Mouse (Mus musculus): ENCODE results near the gene Kdf1. TPM values are rescaled to one million over a fixed set of nuclear protein-coding genes. Genes with fewer than 3 reads are reported as not detected.
A peak's percentile ranks its signal among the peaks of the same experiment; 100 is the strongest.
"Not testable (repeated sequence)": the region's sequence is repeated elsewhere in the genome, so short reads cannot be mapped to it uniquely, and the experiment has no call there.

The Kdf1 gene
- polyA plus RNA-seq, 1 experiment from 2014 or later, result 0.20 TPM

GRCm38 (mm10) chr4:133504755-133505485 is 13.8 kb upstream of the Kdf1 start:
- no peaks in the 10 kb centered on the region for H3K4me1 ChIP-seq (ENCODE audit: control insufficient read depth, insufficient read depth, low read length)
- H3K4me2 ChIP-seq (ENCODE audit: low read length), result no peak overlapping the region
- no peaks in the 10 kb centered on the region for H3K9me3 ChIP-seq (replicated peaks; ENCODE audit: control insufficient read depth, low read length)
- no peak for ATAC-seq
- H3K36me3 ChIP-seq (ENCODE audit: control insufficient read depth, insufficient read depth, low read length), result no peaks in the 10 kb centered on the region
- H3K27me3 ChIP-seq (replicated peaks; ENCODE audit: control insufficient read depth, insufficient read depth, low read length), result peaks cover 11% of the 10 kb centered on the region
- no peak overlapping the region for H3K4me3 ChIP-seq (ENCODE audit: low read depth, low read length)
- H3K9ac ChIP-seq (ENCODE audit: low read length), result no peak overlapping the region
- H3K27ac ChIP-seq (ENCODE audit: low read depth, low read length), result no peak overlapping the region
- 61% methylated on average over 9 of the region's 9 CpGs for WGBS
- DNase-seq (ENCODE audit: low spot score), result no peak

GRCm38 (mm10) chr4:133506573-133506972 is 12.2 kb upstream of the Kdf1 start:
- no peak for DNase-seq (ENCODE audit: low spot score)
- Histone ChIP-seq H3K27ac (ENCODE audit: low read depth, low read length) (no peak overlapping the region), H3K4me1 (ENCODE audit: control insufficient read depth, insufficient read depth, low read length) (no peaks in the 10 kb centered on the region), H3K4me3 (ENCODE audit: low read depth, low read length) (no peak overlapping the region), H3K27me3 (replicated peaks; ENCODE audit: control insufficient read depth, insufficient read depth, low read length) (peaks cover 2% of the 10 kb centered on the region; the same call in 1 of the 2 replicates), H3K36me3 (ENCODE audit: control insufficient read depth, insufficient read depth, low read length) (no peaks in the 10 kb centered on the region), H3K4me2 (ENCODE audit: low read length) (no peak overlapping the region), H3K9me3 (replicated peaks; ENCODE audit: control insufficient read depth, low read length) (no peaks in the 10 kb centered on the region), H3K9ac (ENCODE audit: low read length) (no peak overlapping the region)
- no peak for ATAC-seq
- 74% methylated on average over 5 of the region's 5 CpGs for WGBS

GRCm38 (mm10) chr4:133508990-133509389 is 9.8 kb upstream of the Kdf1 start:
- 55% methylated on average over 7 of the region's 7 CpGs for WGBS
- Histone ChIP-seq H3K27me3 (replicated peaks; ENCODE audit: control insufficient read depth, insufficient read depth, low read length) (no peaks in the 10 kb centered on the region; the same call in 1 of the 2 replicates), H3K9ac (ENCODE audit: low read length) (no peak overlapping the region), H3K4me1 (ENCODE audit: control insufficient read depth, insufficient read depth, low read length) (no peaks in the 10 kb centered on the region), H3K27ac (ENCODE audit: low read depth, low read length) (peak overlapping the region; percentile 34; the same call in 1 of the 2 replicates), H3K4me2 (ENCODE audit: low read length) (no peak overlapping the region), H3K9me3 (replicated peaks; ENCODE audit: control insufficient read depth, low read length) (no peaks in the 10 kb centered on the region), H3K4me3 (ENCODE audit: low read depth, low read length) (no peak overlapping the region), H3K36me3 (ENCODE audit: control insufficient read depth, insufficient read depth, low read length) (no peaks in the 10 kb centered on the region)
- ATAC-seq, result peak; percentile 81
- peak; percentile 83 for DNase-seq (ENCODE audit: low spot score)

GRCm38 (mm10) chr4:133511050-133511449 is 7.7 kb upstream of the Kdf1 start:
- H3K4me2 ChIP-seq (ENCODE audit: low read length), result no peak overlapping the region
- 76% methylated on average over 5 of the region's 5 CpGs for WGBS
- H3K4me3 ChIP-seq (ENCODE audit: low read depth, low read length), result no peak overlapping the region
- H3K27ac ChIP-seq (ENCODE audit: low read depth, low read length), result no peak overlapping the region
- H3K36me3 ChIP-seq (ENCODE audit: control insufficient read depth, insufficient read depth, low read length), result no peaks in the 10 kb centered on the region
- H3K9ac ChIP-seq (ENCODE audit: low read length), result no peak overlapping the region
- no peaks in the 10 kb centered on the region for H3K9me3 ChIP-seq (replicated peaks; ENCODE audit: control insufficient read depth, low read length)
- H3K27me3 ChIP-seq (replicated peaks; ENCODE audit: control insufficient read depth, insufficient read depth, low read length), result no peaks in the 10 kb centered on the region; the same call in 1 of the 2 replicates
- ATAC-seq, result no peak
- DNase-seq (ENCODE audit: low spot score), result no peak
- no peaks in the 10 kb centered on the region for H3K4me1 ChIP-seq (ENCODE audit: control insufficient read depth, insufficient read depth, low read length)

- not testable (repeated sequence) for H3K27ac ChIP-seq (ENCODE audit: low read depth, low read length); H3K4me3 ChIP-seq (ENCODE audit: low read depth, low read length); H3K4me1 ChIP-seq (ENCODE audit: control insufficient read depth, insufficient read depth, low read length); H3K9ac ChIP-seq (ENCODE audit: low read length); H3K9me3 ChIP-seq (replicated peaks; ENCODE audit: control insufficient read depth, low read length); DNase-seq (ENCODE audit: low spot score); H3K4me2 ChIP-seq (ENCODE audit: low read length); H3K27me3 ChIP-seq (replicated peaks; ENCODE audit: control insufficient read depth, insufficient read depth, low read length); H3K36me3 ChIP-seq (ENCODE audit: control insufficient read depth, insufficient read depth, low read length); ATAC-seq
- WGBS, result 70% methylated on average over 4 of the region's 5 CpGs
These were observed 6.3 kb upstream of the Kdf1 start for GRCm38 (mm10) chr4:133512511-133512910.

GRCm38 (mm10) chr4:133512972-133513371 is 5.8 kb upstream of the Kdf1 start:
- Histone ChIP-seq H3K4me1 (ENCODE audit: control insufficient read depth, insufficient read depth, low read length) (no peaks in the 10 kb centered on the region), H3K36me3 (ENCODE audit: control insufficient read depth, insufficient read depth, low read length) (no peaks in the 10 kb centered on the region), H3K27me3 (replicated peaks; ENCODE audit: control insufficient read depth, insufficient read depth, low read length) (peaks cover 9% of the 10 kb centered on the region; the same call in 1 of the 2 replicates), H3K4me3 (ENCODE audit: low read depth, low read length) (no peak overlapping the region), H3K9me3 (replicated peaks; ENCODE audit: control insufficient read depth, low read length) (no peaks in the 10 kb centered on the region), H3K27ac (ENCODE audit: low read depth, low read length) (no peak overlapping the region), H3K9ac (ENCODE audit: low read length) (no peak overlapping the region), H3K4me2 (ENCODE audit: low read length) (no peak overlapping the region)
- ATAC-seq (0 out of 2 replicates have a peak, but pooled peaks have one; percentile 68), DNase-seq (ENCODE audit: low spot score) (peak; percentile 80)
- 8% methylated on average over 8 of the region's 8 CpGs for WGBS

GRCm38 (mm10) chr4:133519369-133519665 is 554 bp downstream of the Kdf1 start:
- ATAC-seq (no peak), DNase-seq (ENCODE audit: low spot score) (no peak)
- no peaks in the 10 kb centered on the region for H3K9me3 ChIP-seq (replicated peaks; ENCODE audit: control insufficient read depth, low read length)
- H3K27me3 ChIP-seq (replicated peaks; ENCODE audit: control insufficient read depth, insufficient read depth, low read length), result peaks cover 34% of the 10 kb centered on the region
- H3K9ac ChIP-seq (ENCODE audit: low read length), result no peak overlapping the region
- 4% methylated on average over 25 of the region's 25 CpGs for WGBS
- no peaks in the 10 kb centered on the region; the same call in 1 of the 2 replicates for H3K4me1 ChIP-seq (ENCODE audit: control insufficient read depth, insufficient read depth, low read length)
- H3K4me3 ChIP-seq (ENCODE audit: low read depth, low read length), result peak overlapping the region; percentile 21
- no peaks in the 10 kb centered on the region for H3K36me3 ChIP-seq (ENCODE audit: control insufficient read depth, insufficient read depth, low read length)
- H3K27ac ChIP-seq (ENCODE audit: low read depth, low read length), result no peak overlapping the region
- peak overlapping the region; percentile 34 for H3K4me2 ChIP-seq (ENCODE audit: low read length)

GRCm38 (mm10) chr4:133521502-133521901 is 2.7 kb downstream of the Kdf1 start:
- H3K9me3 ChIP-seq (replicated peaks; ENCODE audit: control insufficient read depth, low read length), result no peaks in the 10 kb centered on the region
- DNase-seq (ENCODE audit: low spot score) (no peak), ATAC-seq (no peak)
- no peak overlapping the region for H3K4me3 ChIP-seq (ENCODE audit: low read depth, low read length)
- H3K9ac ChIP-seq (ENCODE audit: low read length), result no peak overlapping the region
- 66% methylated on average over 2 of the region's 2 CpGs for WGBS
- no peaks in the 10 kb centered on the region; the same call in 1 of the 2 replicates for H3K4me1 ChIP-seq (ENCODE audit: control insufficient read depth, insufficient read depth, low read length)
- no peaks in the 10 kb centered on the region for H3K36me3 ChIP-seq (ENCODE audit: control insufficient read depth, insufficient read depth, low read length)
- no peak overlapping the region for H3K4me2 ChIP-seq (ENCODE audit: low read length)
- no peak overlapping the region for H3K27ac ChIP-seq (ENCODE audit: low read depth, low read length)
- peaks cover 34% of the 10 kb centered on the region for H3K27me3 ChIP-seq (replicated peaks; ENCODE audit: control insufficient read depth, insufficient read depth, low read length)

GRCm38 (mm10) chr4:133527788-133528187 is 9.0 kb downstream of the Kdf1 start:
- DNase-seq (ENCODE audit: low spot score) (no peak), ATAC-seq (no peak)
- no peaks in the 10 kb centered on the region for H3K9me3 ChIP-seq (replicated peaks; ENCODE audit: control insufficient read depth, low read length)
- WGBS, result 80% methylated on average over 16 of the region's 16 CpGs
- no peak overlapping the region for H3K27ac ChIP-seq (ENCODE audit: low read depth, low read length)
- H3K4me2 ChIP-seq (ENCODE audit: low read length), result no peak overlapping the region
- no peak overlapping the region for H3K4me3 ChIP-seq (ENCODE audit: low read depth, low read length)
- H3K36me3 ChIP-seq (ENCODE audit: control insufficient read depth, insufficient read depth, low read length), result peaks cover 44% of the 10 kb centered on the region
- H3K9ac ChIP-seq (ENCODE audit: low read length), result no peak overlapping the region
- no peaks in the 10 kb centered on the region for H3K27me3 ChIP-seq (replicated peaks; ENCODE audit: control insufficient read depth, insufficient read depth, low read length)
- no peaks in the 10 kb centered on the region for H3K4me1 ChIP-seq (ENCODE audit: control insufficient read depth, insufficient read depth, low read length)
